Mouse (Mus musculus) frontal cortex, postnatal 36 days (tissue): Measurements from ENCODE around the gene Gnb4.

Experiments used
- DNase-seq, 2 experiments: peaks; one replicate each; pipeline ENCODE4 v3.0.0; 2022; ENCODE audit warnings: low spot score in 2 of 2

Gene Gnb4

GRCm38 (mm10) chr3:32616331-32617052 lies at the start of gene Gnb4:
TSS of gene Gnb4 (minus strand) at chr3:32616585.
- DNase-seq, result peak in 1 of 2 experiments; percentile 22

- no peak for DNase-seq
Observed at GRCm38 (mm10) chr3:32661556-32661930, 45.2 kb upstream of the Gnb4 start.

GRCm38 (mm10) chr3:32660831-32661555 lies 44.6 kb upstream of the Gnb4 start:
- no peak for DNase-seq

GRCm38 (mm10) chr3:32660276-32660675 lies 43.9 kb upstream of the Gnb4 start:
- no peak for DNase-seq

GRCm38 (mm10) chr3:32659506-32659905 lies 43.1 kb upstream of the Gnb4 start:
- no peak for DNase-seq

- DNase-seq, result no peak
Observed at GRCm38 (mm10) chr3:32658821-32659220, 42.4 kb upstream of the Gnb4 start.

GRCm38 (mm10) chr3:32658401-32658800 lies 42.0 kb upstream of the Gnb4 start:
- no peak for DNase-seq

GRCm38 (mm10) chr3:32656398-32656994 lies 40.1 kb upstream of the Gnb4 start:
- no peak for DNase-seq

GRCm38 (mm10) chr3:32655994-32656393 lies 39.6 kb upstream of the Gnb4 start:
- no peak for DNase-seq

- DNase-seq, result no peak
Observed at GRCm38 (mm10) chr3:32652739-32653138, 36.4 kb upstream of the Gnb4 start.

- DNase-seq, result no peak
Observed at GRCm38 (mm10) chr3:32649284-32649683, 32.9 kb upstream of the Gnb4 start.

GRCm38 (mm10) chr3:32646918-32647317 lies 30.5 kb upstream of the Gnb4 start:
- no peak for DNase-seq

GRCm38 (mm10) chr3:32644751-32645150 lies 28.4 kb upstream of the Gnb4 start:
- DNase-seq, result no peak

- DNase-seq, result no peak
Observed at GRCm38 (mm10) chr3:32642116-32642515, 25.7 kb upstream of the Gnb4 start.

- DNase-seq, result no peak
Observed at GRCm38 (mm10) chr3:32638240-32638639, 21.9 kb upstream of the Gnb4 start.

GRCm38 (mm10) chr3:32632760-32633264 lies 16.4 kb upstream of the Gnb4 start:
- no peak for DNase-seq

GRCm38 (mm10) chr3:32630210-32630609 lies 13.8 kb upstream of the Gnb4 start:
- no peak for DNase-seq

- DNase-seq, result no peak
Observed at GRCm38 (mm10) chr3:32628141-32628540, 11.8 kb upstream of the Gnb4 start.

- DNase-seq, result no peak
Observed at GRCm38 (mm10) chr3:32622106-32622505, 5.7 kb upstream of the Gnb4 start.

GRCm38 (mm10) chr3:32621658-32622057 lies 5.3 kb upstream of the Gnb4 start:
- no peak for DNase-seq

- no peak for DNase-seq
Observed at GRCm38 (mm10) chr3:32617053-32617642, 763 bp upstream of the Gnb4 start.

- no peak for DNase-seq
Observed at GRCm38 (mm10) chr3:32616006-32616330, 417 bp downstream of the Gnb4 start.
